Mouse (Mus musculus) MN1 (cell line): ENCODE data around the gene Rara.

Experiments
- DNase-seq: peaks from one replicate; pipeline ENCODE4 v3.0.0-alpha.2; 2016; ENCODE audit warnings: low spot score

Gene Rara

GRCm38 (mm10) chr11:98937914-98938694 is 10.5 kb downstream of the Rara start:
- DNase-seq, result peak; percentile 57

- DNase-seq, result no peak
Observed at GRCm38 (mm10) chr11:98938701-98939083, 11.1 kb downstream of the Rara start.

GRCm38 (mm10) chr11:98939084-98939952 is 11.7 kb downstream of the Rara start:
- no peak for DNase-seq

GRCm38 (mm10) chr11:98939953-98940641 is 12.5 kb downstream of the Rara start:
- DNase-seq, result no peak

- no peak for DNase-seq
Observed at GRCm38 (mm10) chr11:98940776-98941175, 13.2 kb downstream of the Rara start.

GRCm38 (mm10) chr11:98941341-98941825 is 13.8 kb downstream of the Rara start:
- no peak for DNase-seq

- DNase-seq, result peak; percentile 92
Observed at GRCm38 (mm10) chr11:98941826-98942550, 14.4 kb downstream of the Rara start.

GRCm38 (mm10) chr11:98942555-98942922 is 14.9 kb downstream of the Rara start:
- peak; percentile 60 for DNase-seq

- peak; percentile 91 for DNase-seq
Observed at GRCm38 (mm10) chr11:98942923-98943641, 15.5 kb downstream of the Rara start.

- DNase-seq, result peak; percentile 77
Observed at GRCm38 (mm10) chr11:98943741-98944461, 16.3 kb downstream of the Rara start.

GRCm38 (mm10) chr11:98944897-98945604 is 17.4 kb downstream of the Rara start:
- DNase-seq, result no peak

- DNase-seq, result no peak
Observed at GRCm38 (mm10) chr11:98945605-98945977, 18.0 kb downstream of the Rara start.

GRCm38 (mm10) chr11:98947969-98948569 is 20.5 kb downstream of the Rara start:
- no peak for DNase-seq

- no peak for DNase-seq
Observed at GRCm38 (mm10) chr11:98949242-98949957, 21.8 kb downstream of the Rara start.

GRCm38 (mm10) chr11:98949958-98950460 is 22.4 kb downstream of the Rara start:
- DNase-seq, result peak; percentile 60

- no peak for DNase-seq
Observed at GRCm38 (mm10) chr11:98950484-98950883, 22.9 kb downstream of the Rara start.

- peak; percentile 95 for DNase-seq
Observed at GRCm38 (mm10) chr11:98951026-98951906, 23.6 kb downstream of the Rara start.
